Mouse (Mus musculus) kidney, adult 9 months (tissue): ENCODE data around the gene Ppp1r37.
"Not testable (repeated sequence)": the region's sequence is repeated elsewhere in the genome, so short reads cannot be mapped to it uniquely, and the experiment has no call there.

Experiments
- DNase-seq: peaks from one replicate; pipeline ENCODE4 v3.0.0; 2022

Gene Ppp1r37

DNA sequence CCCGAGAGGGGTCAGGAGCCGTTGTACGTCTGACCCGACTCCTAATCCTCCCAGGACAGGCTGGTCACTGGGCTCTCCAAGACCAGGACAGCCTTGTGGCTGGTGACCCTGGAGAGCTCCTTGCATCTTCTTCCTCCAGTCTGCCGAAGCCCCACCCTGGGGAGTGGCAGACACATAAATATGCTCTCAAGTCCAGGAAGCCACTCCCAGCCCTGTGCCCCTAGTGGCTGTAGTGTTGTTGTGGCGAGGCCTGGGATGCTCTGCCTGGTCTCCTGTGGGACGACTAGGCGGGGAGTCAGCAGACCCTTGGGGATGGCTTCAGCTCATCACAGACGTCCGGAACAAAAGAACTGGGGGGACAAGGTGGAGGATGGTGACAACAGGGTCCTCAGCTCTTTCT, 31.8 kb downstream of the Ppp1r37 start:
- no peak for DNase-seq

DNA sequence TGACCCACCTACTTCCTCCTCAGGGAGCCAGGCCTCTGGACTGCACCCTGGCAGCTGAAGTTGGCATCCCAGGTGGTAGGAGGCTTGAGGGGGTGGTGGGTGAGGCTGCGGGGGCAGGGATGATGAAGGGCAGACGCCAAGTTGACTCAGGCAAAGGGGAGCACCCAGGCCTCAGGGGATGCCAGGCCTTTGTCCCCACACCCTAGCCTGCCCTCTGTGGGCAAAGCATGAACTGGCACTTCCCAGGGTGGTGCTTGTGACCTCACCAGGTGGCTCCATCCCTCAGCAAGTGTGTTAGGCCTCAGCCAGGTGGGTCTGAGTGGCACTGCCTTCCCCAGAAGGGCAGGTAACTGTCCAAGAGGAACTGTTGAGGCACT, 37.8 kb downstream of the Ppp1r37 start:
- no peak for DNase-seq

DNA sequence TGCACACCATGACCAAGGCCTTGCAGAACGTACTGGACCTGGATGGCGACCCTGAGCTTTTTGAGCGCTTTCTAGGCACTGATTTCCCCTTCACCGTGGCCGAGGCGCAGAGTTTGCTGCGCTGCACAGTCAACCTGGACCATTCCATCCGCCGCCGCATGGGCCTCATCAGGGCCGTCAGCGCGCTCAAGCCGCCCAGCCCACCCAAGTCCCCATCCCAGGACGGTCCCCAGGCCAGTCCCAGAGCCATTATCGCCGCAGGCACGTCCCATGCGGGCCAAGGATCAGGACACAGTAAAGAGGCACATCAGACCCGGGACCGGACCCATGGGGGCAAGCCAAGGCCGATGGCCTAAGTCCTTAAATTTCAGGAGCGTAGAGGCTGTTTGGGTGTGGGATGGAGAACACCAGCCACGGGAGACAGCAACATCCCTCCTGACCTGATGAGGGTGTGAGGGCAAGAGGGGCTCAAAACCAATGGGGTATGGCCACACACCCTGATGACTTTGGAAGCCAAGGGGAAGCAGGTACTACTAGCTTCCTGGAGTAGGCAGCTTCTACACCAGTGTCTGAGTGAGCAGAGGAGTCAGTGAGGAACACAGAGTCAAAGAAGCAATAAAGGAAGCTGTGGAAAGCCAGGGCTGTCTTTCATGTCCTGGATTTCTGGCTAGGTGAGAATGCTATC, 38.3 kb downstream of the Ppp1r37 start:
- no peak for DNase-seq

GRCm38 (mm10) chr7:19523757-19524419, 39.0 kb downstream of the Ppp1r37 start:
- peak; percentile 42 for DNase-seq

DNA sequence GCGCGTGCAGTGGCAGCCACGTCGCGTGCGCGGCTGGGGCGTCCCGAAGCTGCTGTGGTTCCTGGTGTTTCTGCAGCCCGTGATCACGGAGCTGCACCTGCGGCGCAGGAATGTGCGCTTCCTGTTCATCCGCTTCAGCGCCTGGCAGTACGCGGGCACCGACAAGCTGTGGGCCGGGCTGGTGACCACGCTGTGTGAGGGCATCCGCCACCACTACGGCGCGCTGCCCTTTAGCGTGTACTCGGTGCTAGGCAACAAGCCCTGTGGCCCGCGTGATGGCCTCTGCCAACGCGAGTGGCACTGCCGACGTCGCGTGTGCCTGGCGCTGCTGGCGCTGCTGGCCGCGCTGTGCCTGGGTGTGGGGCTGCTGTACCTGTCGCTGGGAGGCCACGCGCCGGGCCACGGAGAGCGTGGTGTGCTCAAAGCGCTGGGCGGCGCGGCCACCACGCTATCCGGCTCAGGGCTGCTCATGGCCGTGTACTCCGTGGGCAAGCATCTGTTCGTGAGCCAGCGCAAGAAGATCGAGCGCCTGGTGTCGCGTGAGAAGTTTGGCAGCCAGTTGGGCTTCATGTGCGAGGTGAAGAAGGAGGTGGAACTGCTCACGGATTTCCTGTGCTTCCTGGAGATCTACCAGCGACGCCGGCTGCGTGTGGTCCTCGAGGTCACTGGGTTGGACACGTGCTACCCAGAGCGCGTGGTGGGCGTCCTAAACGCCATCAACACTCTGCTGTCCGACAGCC, 39.7 kb downstream of the Ppp1r37 start:
- DNase-seq: no peak

- DNase-seq: no peak
Observed at GRCm38 (mm10) chr7:19520032-19520431, 42.8 kb downstream of the Ppp1r37 start.

DNA sequence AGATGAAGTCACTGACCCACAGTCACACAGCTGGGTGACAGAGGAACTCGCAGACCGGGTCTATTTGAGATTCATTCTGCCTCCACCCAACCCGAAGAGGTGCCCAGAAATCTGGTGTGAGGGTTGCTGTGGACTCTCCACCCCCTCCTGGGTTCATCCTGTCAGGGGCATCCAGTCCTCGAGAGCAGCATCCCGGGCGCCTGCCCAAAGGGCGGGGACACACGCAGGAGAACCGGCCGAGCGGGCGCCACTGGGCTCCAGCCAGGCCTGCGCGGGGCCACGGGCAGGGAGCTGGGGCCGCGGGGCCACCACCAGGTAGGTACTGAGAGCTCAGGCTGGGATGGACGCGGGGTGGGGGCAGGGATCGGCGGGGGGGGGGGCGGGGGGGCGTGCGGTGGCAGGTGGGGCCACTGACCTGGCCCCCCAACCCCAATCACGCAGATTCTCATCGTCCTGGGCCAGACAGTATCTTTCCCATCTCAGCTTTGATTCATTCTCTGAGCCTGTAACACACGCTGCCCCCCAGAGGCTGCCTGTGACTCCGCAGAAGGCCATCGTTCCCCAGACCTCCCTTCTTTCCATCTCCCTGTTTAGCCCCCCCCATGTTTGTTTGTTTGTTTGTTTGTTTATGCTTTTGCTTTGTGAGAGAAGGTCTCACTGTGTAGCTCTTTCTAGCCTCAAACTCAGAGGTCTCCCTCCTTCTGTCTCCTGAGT, 45.1 kb downstream of the Ppp1r37 start, which contains the start of gene Nkpd1:
Gene Nkpd1, plus strand, starts transcription at position 187 of the 714 bp plus-strand sequence.
- no peak for DNase-seq

GRCm38 (mm10) chr7:19512353-19512752, 50.5 kb downstream of the Ppp1r37 start:
- no peak for DNase-seq

DNA sequence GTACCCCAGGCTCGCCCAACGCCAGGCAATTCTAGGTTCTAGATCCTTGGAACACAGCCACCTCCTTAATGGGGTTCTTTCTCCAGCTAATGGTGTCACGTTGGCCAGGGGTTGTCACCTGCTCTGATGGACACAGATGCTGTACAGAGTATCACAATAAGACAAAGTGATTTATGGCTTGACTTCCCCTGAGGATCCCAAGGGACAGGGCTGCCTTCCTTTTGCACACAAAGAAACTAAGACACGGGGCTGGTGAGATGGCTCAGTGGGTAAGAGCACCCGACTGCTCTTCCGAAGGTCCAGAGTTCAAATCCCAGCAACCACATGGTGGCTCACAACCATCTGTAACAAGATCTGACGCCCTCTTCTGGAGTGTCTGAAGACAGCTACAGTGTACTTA, 50.9 kb downstream of the Ppp1r37 start:
- DNase-seq: not testable (repeated sequence)

GRCm38 (mm10) chr7:19509786-19510185, 53.1 kb downstream of the Ppp1r37 start:
- no peak for DNase-seq

- no peak for DNase-seq
Observed at GRCm38 (mm10) chr7:19508924-19509568, 53.8 kb downstream of the Ppp1r37 start.

DNA sequence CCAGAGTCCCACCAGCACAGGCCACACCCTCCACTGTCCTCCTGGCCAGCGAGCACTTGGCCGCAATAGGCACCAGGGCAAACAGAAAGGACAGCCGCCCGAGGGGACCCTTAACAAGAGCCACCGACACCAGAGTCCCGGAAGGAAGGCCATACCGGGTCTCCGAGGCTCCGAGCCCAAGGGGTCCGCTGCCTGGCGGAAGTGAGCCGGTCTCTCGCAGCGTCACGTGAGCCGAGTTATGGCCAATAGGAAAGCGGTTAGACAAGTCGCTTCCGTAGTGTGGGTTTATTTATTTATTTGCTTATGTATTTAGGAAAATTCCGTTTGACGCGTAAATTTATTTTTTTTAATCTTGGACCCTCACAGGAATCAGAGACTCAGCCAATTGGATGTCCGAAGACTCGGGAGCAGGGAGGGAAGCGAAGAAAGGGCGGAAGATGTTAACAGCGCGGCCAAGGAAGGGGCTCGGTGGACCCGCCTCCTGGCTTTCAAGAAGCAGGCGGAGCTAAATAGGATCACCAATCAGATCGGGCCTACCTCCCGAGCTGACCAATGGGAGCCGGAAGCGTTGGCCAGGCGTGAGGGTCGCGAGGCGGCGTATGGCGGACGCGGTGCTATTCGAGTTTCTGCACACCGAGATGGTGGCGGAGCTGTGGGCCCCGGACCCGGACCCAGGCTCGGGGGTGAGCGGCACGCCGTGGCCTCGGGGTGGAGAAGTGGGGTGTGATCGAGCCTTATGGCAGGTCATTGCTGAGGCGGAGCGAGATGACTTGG, 54.5 kb downstream of the Ppp1r37 start, which contains the start of the genes Bloc1s3 and Trappc6a:
Gene Bloc1s3, minus strand, starts transcription at position 218 of the 774 bp plus-strand sequence.
Gene Trappc6a, plus strand, starts transcription at position 246 of the 774 bp plus-strand sequence.
- peak; percentile 95 for DNase-seq

DNA sequence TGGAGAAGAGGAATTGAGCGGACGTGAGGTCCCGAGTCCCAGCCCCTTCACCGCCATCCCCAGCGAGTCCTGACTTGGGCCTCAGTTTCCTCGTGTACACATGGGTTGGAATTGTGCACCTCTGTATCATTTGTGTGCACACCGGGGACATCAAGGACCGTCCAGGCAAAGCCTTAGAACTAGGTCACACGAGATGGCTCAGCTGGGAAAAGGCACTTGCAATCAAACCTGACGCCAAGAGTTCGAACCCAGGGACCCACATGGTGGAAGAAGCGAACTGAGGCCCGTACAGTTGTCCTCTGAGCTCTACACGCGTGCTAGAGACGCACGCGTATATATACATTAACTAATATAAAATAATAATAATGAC, 55.3 kb downstream of the Ppp1r37 start:
- no peak for DNase-seq

GRCm38 (mm10) chr7:19506969-19507611, 55.8 kb downstream of the Ppp1r37 start:
- no peak for DNase-seq

- DNase-seq: peak; percentile 30
Observed at GRCm38 (mm10) chr7:19506326-19506725, 56.5 kb downstream of the Ppp1r37 start.

DNA sequence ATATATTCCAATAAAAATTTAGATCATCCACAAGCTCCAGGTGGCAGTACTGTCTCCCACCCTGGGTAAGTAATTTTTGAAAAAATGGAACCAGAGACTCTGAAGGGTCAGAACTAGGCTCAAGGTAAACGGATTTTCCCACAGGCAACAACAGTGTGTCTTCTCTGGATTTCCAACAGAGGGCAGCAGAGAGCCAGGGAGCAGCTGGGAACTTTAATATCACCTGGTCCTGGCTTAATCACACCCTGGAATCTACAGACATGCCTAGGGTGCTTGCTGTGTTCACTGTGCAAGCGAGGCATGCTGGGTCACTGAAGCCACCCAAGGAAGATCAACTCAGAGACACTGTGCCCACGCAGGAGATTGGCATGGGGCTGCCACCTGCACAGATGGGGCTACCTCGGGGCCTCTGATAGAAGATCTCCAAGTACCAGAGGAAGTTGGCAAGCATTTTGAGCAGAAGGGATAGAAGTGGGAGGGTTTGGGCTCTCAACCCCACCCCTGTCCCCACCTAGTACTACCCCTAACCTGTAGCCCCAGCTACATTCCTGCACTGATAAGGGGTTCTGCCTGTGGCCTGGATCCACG, 59.3 kb downstream of the Ppp1r37 start:
- peak; percentile 54 for DNase-seq

DNA sequence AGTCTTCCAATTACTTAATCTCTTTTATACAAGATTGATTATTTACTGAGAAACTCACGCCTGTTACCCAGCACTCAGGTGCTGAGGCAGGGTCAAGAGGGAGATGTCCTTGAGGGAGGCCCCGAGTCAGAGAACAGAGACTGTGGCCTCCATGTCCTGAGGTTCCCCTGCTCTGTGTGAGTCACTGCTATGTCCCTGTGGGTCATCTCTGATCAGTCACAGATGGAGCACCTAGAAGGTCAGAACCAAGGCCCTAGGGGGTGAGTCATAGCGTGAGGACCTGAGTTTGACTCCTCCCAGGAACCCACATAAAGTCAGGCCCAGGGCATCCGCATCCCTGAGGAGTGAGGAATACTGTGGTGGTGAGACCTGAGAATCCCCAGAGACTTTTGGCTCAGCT, 61.2 kb downstream of the Ppp1r37 start:
- peak; percentile 32 for DNase-seq

- no peak for DNase-seq
Observed at GRCm38 (mm10) chr7:19500420-19501363, 62.2 kb downstream of the Ppp1r37 start.

GRCm38 (mm10) chr7:19498326-19498725, 64.5 kb downstream of the Ppp1r37 start:
- DNase-seq: peak; percentile 51

GRCm38 (mm10) chr7:19496214-19496555, 66.7 kb downstream of the Ppp1r37 start:
- DNase-seq: no peak
